Mouse (Mus musculus): ENCODE measurements at regions not wholly inside any gene's neighbourhood (a gene's known extent, or its start where the extent isn't known, plus 50 kb on each side); places are given as distances from the start of the nearest gene placed in this dataset.

- H3K36me3 ChIP-seq (replicated peaks; ENCODE audit: low read length) = no peaks in the 10 kb centered on the region
- H3K4me1 ChIP-seq = peaks cover under 1% of the 10 kb centered on the region; the same call in 1 of the 2 replicates
- H3K27me3 ChIP-seq (replicated peaks) = peaks cover 18% of the 10 kb centered on the region
- peaks cover 3% of the 10 kb centered on the region; the same call in 1 of the 2 replicates for H3K9me3 ChIP-seq
- TF ChIP-seq GATA1 (IDR thresholded peaks at IDR 0.05; ENCODE audit: borderline replicate concordance, low read length) (no peak), FLI1 (IDR thresholded peaks at IDR 0.05; ENCODE audit: low read length) (no peak)
- no peak overlapping the region for H3K4me3 ChIP-seq (replicated peaks)
These were observed 232.3 kb upstream of the Dio3 start for GRCm38 (mm10) chr12:110046613-110047012.

GRCm38 (mm10) chr12:110047466-110048250 lies 231.2 kb upstream of the Dio3 start:
- Histone ChIP-seq H3K4me1 (no peaks in the 10 kb centered on the region), H3K36me3 (replicated peaks; ENCODE audit: low read length) (no peaks in the 10 kb centered on the region), H3K9me3 (0 out of 2 replicates have a peak, but pooled peaks cover 3% of the 10 kb centered on the region), H3K27me3 (replicated peaks) (peaks cover 13% of the 10 kb centered on the region), H3K4me3 (replicated peaks) (no peak overlapping the region)
- TF ChIP-seq FLI1 (IDR thresholded peaks at IDR 0.05; ENCODE audit: low read length) (no peak), GATA1 (IDR thresholded peaks at IDR 0.05; ENCODE audit: borderline replicate concordance, low read length) (no peak)

- no peak for TF ChIP-seq FLI1 (IDR thresholded peaks at IDR 0.05; ENCODE audit: low read length)
- TF ChIP-seq GATA1 (IDR thresholded peaks at IDR 0.05; ENCODE audit: borderline replicate concordance, low read length) = no peak
- Histone ChIP-seq H3K9me3 (peaks cover 8% of the 10 kb centered on the region; the same call in 1 of the 2 replicates), H3K4me3 (replicated peaks) (no peak overlapping the region), H3K4me1 (no peaks in the 10 kb centered on the region), H3K36me3 (replicated peaks; ENCODE audit: low read length) (no peaks in the 10 kb centered on the region), H3K27me3 (replicated peaks) (peaks cover 9% of the 10 kb centered on the region)
These were observed 229.6 kb upstream of the Dio3 start for GRCm38 (mm10) chr12:110049154-110049736.

GRCm38 (mm10) chr12:110059321-110059720 lies 219.5 kb upstream of the Dio3 start:
- H3K4me3 ChIP-seq (replicated peaks) = no peak overlapping the region
- no peaks in the 10 kb centered on the region for H3K36me3 ChIP-seq (replicated peaks; ENCODE audit: low read length)
- H3K9me3 ChIP-seq = peaks cover 19% of the 10 kb centered on the region
- H3K27me3 ChIP-seq (replicated peaks) = no peaks in the 10 kb centered on the region
- no peaks in the 10 kb centered on the region for H3K4me1 ChIP-seq
- TF ChIP-seq GATA1 (IDR thresholded peaks at IDR 0.05; ENCODE audit: borderline replicate concordance, low read length) (no peak), FLI1 (IDR thresholded peaks at IDR 0.05; ENCODE audit: low read length) (no peak)

- Histone ChIP-seq H3K9me3 (peaks cover 34% of the 10 kb centered on the region), H3K4me3 (replicated peaks) (no peak overlapping the region), H3K27me3 (replicated peaks) (no peaks in the 10 kb centered on the region), H3K36me3 (replicated peaks; ENCODE audit: low read length) (no peaks in the 10 kb centered on the region), H3K4me1 (no peaks in the 10 kb centered on the region)
- no peak for TF ChIP-seq FLI1 (IDR thresholded peaks at IDR 0.05; ENCODE audit: low read length)
- TF ChIP-seq GATA1 (IDR thresholded peaks at IDR 0.05; ENCODE audit: borderline replicate concordance, low read length) = no peak
These were observed 216.9 kb upstream of the Dio3 start for GRCm38 (mm10) chr12:110061961-110062360.

GRCm38 (mm10) chr12:110063013-110063412 lies 215.9 kb upstream of the Dio3 start:
- Histone ChIP-seq H3K4me1 (no peaks in the 10 kb centered on the region), H3K9me3 (peaks cover 34% of the 10 kb centered on the region), H3K27me3 (replicated peaks) (no peaks in the 10 kb centered on the region), H3K36me3 (replicated peaks; ENCODE audit: low read length) (no peaks in the 10 kb centered on the region), H3K4me3 (replicated peaks) (no peak overlapping the region)
- TF ChIP-seq FLI1 (IDR thresholded peaks at IDR 0.05; ENCODE audit: low read length) = no peak
- no peak for TF ChIP-seq GATA1 (IDR thresholded peaks at IDR 0.05; ENCODE audit: borderline replicate concordance, low read length)

- Histone ChIP-seq H3K9me3 (peaks cover 34% of the 10 kb centered on the region), H3K27me3 (replicated peaks) (no peaks in the 10 kb centered on the region), H3K36me3 (replicated peaks; ENCODE audit: low read length) (no peaks in the 10 kb centered on the region), H3K4me1 (no peaks in the 10 kb centered on the region), H3K4me3 (replicated peaks) (no peak overlapping the region)
- TF ChIP-seq FLI1 (IDR thresholded peaks at IDR 0.05; ENCODE audit: low read length) (no peak), GATA1 (IDR thresholded peaks at IDR 0.05; ENCODE audit: borderline replicate concordance, low read length) (no peak)
These were observed 212.4 kb upstream of the Dio3 start for GRCm38 (mm10) chr12:110066361-110066885.

- TF ChIP-seq FLI1 (IDR thresholded peaks at IDR 0.05; ENCODE audit: low read length) (no peak), GATA1 (IDR thresholded peaks at IDR 0.05; ENCODE audit: borderline replicate concordance, low read length) (no peak)
- peaks cover 28% of the 10 kb centered on the region for H3K9me3 ChIP-seq
These were observed 208.4 kb upstream of the Dio3 start for GRCm38 (mm10) chr12:110070506-110070905.

GRCm38 (mm10) chr12:110071823-110072222 lies 207.0 kb upstream of the Dio3 start:
- no peak overlapping the region for H3K4me3 ChIP-seq (replicated peaks)
- peaks cover 1% of the 10 kb centered on the region for H3K27me3 ChIP-seq (replicated peaks)
- H3K4me1 ChIP-seq = no peaks in the 10 kb centered on the region
- TF ChIP-seq FLI1 (IDR thresholded peaks at IDR 0.05; ENCODE audit: low read length) (no peak), GATA1 (IDR thresholded peaks at IDR 0.05; ENCODE audit: borderline replicate concordance, low read length) (no peak)
- no peaks in the 10 kb centered on the region for H3K36me3 ChIP-seq (replicated peaks; ENCODE audit: low read length)
- H3K9me3 ChIP-seq = peaks cover 31% of the 10 kb centered on the region

More at GRCm38 (mm10) chr12:110070506-110070905, 208.4 kb upstream of the Dio3 start:
- no peak overlapping the region for H3K4me3 ChIP-seq (replicated peaks)
- H3K36me3 ChIP-seq (replicated peaks; ENCODE audit: low read length) = no peaks in the 10 kb centered on the region
- H3K27me3 ChIP-seq (replicated peaks) = peaks cover 1% of the 10 kb centered on the region
- no peaks in the 10 kb centered on the region for H3K4me1 ChIP-seq

GRCm38 (mm10) chr12:110074921-110075320 lies 203.9 kb upstream of the Dio3 start:
- H3K9me3 ChIP-seq = peaks cover 35% of the 10 kb centered on the region
- TF ChIP-seq FLI1 (IDR thresholded peaks at IDR 0.05; ENCODE audit: low read length) (no peak), GATA1 (IDR thresholded peaks at IDR 0.05; ENCODE audit: borderline replicate concordance, low read length) (no peak)
- H3K27me3 ChIP-seq (replicated peaks) = peaks cover 1% of the 10 kb centered on the region
- no peaks in the 10 kb centered on the region for H3K36me3 ChIP-seq (replicated peaks; ENCODE audit: low read length)
- H3K4me3 ChIP-seq (replicated peaks) = no peak overlapping the region
- no peaks in the 10 kb centered on the region for H3K4me1 ChIP-seq
